Mouse (Mus musculus) gastrocnemius, postnatal 4 days (tissue): ENCODE results near the gene Cdk6. TPM values are rescaled to one million over a fixed set of nuclear protein-coding genes. Genes with fewer than 3 reads are reported as not detected.
A peak's percentile ranks its signal among the peaks of the same experiment; 100 is the strongest.
"Not testable (repeated sequence)": the region's sequence is repeated elsewhere in the genome, so short reads cannot be mapped to it uniquely, and the experiment has no call there.

ENCODE experiments used
- DNase-seq, 2 experiments: peaks; one replicate each; pipeline ENCODE4 v3.0.0; 2021 to 2022; ENCODE audit warnings: low spot score in 2 of 2, mixed read lengths in 2 of 2
- total RNA-seq, 2 experiments: library from RNA; stranded (reverse); gene quantifications; 2 replicates each; pipeline ENCODE4 v1.2.3; 2021

Gene Cdk6
- total RNA-seq, 2 experiments from 2014 or later = 18.0 to 21.2 TPM

DNA sequence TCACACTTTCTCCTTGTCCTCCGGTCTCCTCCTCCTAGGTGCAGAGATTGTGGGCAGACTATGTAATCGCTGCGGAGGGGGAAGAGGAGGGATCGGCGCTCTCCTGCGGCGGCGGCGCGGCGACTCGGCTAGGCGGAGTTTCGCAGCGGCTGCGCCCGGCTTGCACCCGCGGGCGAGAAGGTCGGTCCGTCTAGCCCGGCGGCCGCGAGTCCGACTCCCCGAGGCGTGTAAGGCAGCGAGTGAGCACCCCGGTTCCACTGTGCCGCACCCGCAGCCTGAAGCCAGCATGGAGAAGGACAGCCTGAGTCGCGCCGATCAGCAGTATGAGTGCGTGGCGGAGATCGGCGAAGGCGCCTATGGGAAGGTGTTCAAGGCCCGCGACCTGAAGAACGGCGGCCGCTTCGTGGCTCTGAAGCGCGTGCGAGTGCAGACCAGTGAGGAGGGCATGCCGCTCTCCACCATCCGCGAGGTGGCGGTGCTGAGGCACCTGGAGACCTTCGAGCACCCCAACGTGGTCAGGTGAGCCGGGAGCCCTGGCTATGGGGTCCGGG lies 2.9 kb downstream of the Cdk6 start:
- DNase-seq = peak; percentile 64 to 80

DNA sequence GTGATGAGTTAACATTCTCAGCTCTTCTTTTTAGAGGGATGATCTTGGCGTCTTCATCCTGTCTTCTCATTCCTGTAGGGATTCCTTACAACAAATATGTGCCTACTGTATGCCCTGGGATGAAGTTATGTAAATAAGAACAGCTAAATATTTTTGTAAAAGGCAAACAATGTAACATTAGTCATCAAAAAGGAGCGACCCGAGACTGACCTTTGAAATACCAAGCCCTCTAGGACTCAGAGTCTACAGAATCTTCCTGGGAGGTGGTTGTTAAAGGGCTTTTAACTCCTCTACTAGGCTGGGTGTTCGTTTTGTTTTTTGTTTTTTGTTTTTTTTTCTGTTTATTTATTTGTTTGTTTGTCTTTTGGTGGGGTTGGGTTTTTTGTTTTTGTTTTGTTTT lies 4.3 kb downstream of the Cdk6 start:
- not testable (repeated sequence) for DNase-seq

DNA sequence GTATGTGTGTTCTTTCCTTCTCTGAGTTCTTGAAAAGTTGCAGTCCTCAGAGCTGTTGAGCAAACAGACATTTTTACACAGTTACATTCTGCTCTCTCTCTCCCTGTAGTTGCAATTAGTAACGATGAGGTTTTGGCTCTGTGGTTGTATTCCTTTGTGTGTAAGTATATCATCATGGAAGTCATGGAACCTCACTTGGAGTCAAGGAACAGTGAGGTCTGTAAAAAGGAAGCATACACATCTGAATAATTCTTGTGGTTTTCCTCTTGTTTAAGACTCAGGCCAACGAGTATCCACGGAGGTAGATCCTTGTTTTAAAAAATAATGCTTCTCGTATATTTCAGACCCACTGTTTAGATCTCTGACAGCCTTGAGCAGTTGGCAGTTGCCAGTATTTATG lies 8.1 kb downstream of the Cdk6 start:
- DNase-seq = not testable (repeated sequence)

DNA sequence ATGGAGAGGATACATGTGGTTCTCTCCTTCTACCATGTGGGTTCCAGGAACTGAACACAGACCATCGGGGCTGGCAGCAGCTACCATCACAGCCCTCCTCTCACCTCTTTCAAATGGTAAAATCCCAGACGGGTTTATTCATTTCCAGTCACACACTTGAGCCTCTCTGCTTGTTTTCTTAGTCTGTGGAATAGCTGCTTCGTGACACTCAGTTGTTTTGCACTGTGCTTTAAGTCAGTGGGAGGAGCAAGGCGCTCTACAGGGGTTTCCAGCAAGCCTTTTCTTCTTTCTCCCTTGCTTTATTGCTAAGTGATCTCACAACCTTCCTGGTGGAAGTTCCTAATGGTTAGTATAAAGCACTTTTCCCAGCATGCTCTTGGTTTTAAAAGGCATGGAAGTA lies 10.6 kb downstream of the Cdk6 start:
- DNase-seq = not testable (repeated sequence)

DNA sequence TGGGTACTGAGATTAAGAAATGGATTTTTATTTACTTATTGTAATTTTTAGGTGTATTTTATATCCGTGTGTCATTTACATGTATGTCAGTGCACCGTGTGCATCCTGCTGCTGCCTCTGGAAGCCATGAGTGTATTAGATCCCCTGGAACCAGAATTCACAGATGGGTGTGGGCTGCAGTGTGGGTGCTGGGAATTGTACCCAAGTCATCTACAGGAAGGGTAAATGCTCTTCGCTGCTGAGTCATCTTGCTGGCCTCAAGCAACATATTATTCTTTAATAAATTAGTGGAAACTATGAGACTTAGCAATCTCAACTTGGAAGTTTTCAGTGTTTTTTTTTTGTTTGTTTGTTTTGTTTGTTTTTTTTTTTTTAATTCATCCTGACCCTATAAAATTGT lies 11.0 kb downstream of the Cdk6 start:
- no peak for DNase-seq

DNA sequence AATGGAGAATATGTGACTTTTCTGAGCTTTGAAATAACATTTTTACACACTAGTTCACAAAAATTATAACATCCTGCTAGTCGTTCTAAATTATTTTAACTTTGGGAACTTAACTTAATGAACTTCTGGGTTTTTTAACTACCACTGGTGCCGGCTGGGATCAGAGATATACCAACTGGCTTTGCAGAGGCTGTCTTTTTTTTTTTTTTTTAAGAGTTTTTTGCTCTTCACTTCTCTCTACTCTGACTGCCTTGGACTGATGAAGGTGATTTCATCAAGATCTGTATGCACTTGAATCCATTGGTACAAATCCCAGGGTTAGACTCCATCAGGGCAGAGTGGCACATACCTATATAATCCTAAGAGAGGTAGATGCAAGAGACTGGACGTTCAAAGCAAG lies 11.5 kb downstream of the Cdk6 start:
- DNase-seq = no peak

DNA sequence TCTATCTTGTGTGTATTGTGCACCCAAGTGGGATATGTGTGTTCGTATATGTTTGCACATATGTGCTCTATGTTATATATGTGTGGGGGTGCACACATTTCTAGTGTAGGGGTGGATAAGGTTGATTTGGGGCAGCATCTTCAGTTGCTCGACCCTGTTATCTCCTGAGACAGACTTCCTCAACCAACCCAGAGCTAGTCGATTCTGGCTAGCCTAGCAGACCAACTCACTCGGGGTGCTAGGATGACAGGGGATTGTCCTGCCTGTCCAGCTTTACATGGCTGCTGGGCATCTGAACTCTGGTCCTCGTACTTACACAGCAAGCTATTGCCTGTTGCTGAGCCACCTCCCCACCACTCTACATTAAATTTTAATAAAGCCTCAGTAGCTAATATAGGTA lies 13.0 kb downstream of the Cdk6 start:
- no peak for DNase-seq

DNA sequence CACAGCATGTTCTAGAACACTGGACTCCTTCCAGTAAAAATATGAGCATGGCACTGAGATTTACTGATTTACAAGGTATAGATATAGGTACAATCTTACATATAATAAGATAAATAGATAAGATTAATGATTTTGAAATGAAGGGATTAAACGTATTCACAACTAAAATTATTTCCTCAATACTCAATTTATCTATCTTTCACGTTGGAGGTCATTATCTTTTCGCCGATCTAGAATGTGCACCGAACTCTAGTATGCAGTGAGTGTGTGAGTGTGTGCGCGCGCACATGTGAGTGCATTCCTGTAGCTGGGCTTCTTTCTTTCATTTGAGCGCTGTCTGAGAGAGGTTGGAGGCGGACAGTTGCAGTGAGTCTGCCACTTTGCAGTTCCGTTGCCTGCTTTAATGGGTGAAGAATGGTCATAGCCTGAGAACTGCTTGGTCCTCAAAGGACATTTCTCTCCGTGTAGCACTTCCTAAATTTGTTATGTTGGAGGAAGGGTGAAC lies 13.8 kb downstream of the Cdk6 start:
- no peak for DNase-seq

DNA sequence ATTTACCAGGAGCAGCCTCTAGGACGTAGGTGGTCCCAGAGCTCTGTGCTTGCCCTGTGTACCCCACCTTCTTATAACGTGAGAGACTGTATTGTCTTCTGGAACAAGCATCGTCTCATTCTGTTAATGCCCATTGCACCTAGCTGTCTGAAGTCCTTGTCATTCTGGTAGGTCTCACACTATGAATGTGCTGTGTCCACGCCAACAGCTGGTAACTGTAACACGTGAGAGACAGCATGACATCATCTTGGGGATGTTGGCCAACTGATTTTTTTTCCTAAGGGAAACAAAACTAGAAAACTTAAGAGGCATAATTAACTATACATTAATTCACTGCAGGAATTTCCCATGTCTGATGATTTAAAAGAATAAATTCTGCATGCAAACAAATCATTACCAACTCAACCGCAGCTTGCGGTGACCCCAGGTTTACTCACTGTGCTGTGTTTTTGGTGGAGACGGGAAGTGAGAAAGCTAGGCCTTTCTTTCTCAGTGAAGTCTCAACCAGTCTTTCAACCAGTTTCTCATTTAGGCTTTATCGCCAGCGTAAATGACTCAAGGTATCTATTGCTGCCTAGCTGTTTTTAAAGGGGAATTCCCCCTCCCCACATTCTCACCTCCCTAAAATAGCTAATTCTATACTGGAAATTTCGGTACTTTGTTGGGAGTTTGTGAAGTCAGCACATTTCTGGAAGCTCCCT lies 14.4 kb downstream of the Cdk6 start:
- DNase-seq = no peak

DNA sequence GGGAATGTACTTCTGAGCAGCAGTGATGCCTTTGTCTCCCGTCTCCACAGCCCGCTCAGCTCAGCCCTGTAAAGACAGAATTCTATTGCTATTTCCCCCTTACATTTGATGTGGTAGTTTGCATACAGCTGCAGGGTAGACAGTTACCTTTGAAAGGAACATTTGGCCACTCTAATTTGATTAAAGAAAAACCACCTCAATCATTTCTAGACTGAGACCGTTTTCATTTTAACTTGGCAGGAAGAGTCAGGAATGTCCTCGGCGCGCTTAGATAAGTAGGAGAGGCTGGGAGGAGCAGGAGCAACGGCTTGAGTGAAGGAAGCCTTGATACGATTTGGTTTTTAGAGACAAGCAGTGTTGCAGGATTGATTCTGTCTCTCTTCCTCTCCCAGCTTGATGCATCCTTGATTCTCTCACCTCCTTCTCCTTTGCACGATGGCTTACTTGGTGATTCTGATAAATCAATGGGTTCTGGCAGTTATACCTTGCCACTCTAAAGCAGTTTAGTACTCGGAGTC lies 15.0 kb downstream of the Cdk6 start:
- no peak for DNase-seq

DNA sequence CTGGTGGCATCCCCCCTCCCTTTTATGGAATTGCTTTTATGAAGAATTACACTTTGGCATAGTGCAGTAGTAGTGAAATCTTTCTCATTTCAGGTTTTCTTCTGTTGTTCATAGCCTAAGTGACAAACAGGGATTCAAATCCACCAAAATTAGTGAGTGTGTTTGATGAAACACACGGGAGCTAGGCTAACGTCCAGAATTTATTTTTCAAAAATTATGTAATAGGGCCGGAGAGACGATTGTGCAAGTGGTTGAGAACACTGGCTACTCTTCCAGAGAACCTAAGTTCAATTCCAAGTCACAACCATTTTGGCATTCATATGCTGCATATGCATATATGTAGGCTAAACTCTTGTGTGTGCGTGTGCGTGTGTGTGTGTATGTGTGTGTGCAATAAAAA lies 16.2 kb downstream of the Cdk6 start:
- DNase-seq = no peak

DNA sequence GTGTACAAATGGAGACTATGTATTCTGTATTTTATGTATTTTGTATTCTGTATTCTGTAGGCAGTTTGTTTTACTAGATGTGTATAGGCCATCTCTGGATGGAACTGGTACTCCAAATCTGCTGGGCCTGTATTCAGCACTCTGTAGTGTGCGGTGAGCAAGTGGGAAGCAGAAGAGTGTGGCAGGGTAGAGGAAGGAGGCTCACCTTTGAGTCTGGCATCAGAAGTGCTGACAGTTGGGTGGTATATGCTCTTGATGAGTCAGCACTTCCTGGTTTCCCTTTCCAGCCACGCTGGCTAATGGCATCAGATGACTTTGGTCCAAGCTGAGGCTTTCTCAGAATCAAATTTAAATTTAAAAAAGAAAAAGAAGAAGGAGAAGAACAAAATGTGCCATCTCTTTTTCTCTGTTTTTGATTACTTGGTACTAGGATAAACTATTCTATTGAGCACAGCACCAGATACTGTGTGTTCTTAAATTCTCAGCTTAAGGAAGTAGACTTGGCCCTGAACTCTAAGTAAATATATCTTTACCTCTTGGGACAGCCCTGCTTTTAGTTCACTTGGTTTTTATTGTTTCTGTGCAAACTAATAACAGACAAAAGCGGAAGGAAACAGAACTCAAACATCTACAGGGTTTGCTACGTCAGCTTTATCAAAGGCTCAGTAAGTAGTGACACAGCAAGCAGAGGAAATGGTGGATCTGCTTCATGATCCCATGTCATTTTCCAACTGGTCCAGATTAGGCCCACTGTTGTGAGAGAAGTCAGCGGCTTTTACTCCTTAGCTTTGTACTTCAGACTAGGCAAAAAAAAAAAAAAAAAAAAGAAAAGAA lies 17.6 kb downstream of the Cdk6 start:
- DNase-seq = no peak

DNA sequence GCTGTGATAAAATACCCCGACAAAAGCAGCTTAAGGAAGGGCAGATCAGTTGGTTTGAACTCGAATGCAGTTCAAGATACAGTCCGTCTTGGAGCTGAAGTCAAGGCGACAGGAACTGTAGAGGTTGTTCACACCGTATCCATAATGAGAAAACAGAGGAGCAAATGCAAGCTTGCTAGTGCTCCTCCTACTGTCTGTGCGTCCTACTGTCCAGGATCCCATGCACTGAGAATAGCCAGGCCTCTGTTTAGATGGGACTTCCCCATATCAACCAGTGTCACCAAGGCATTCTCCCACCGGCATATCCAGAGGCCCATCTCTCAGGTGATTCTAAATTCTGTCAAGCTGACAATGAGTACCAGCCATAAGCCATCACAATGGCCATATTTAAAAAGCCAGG lies 18.6 kb downstream of the Cdk6 start:
- no peak for DNase-seq

DNA sequence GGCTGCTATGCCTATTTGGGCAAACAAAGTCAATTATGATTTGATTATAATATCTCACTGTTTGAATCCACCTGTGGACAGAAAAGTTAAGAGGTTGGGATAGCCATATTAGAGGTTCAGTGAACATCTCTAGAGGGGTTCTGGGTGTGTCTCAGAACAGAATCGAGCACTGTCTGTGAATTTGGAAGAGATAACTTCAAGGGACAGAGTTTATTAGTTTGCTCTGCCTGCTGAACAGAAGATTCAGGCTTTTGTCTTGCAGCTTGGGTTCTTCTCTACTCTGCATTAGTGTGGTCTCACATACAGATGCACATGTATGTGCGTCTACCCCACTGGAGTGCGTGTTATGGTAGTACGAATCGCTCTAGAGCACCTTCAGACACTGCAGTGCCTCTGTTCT lies 20.0 kb downstream of the Cdk6 start:
- DNase-seq = no peak

DNA sequence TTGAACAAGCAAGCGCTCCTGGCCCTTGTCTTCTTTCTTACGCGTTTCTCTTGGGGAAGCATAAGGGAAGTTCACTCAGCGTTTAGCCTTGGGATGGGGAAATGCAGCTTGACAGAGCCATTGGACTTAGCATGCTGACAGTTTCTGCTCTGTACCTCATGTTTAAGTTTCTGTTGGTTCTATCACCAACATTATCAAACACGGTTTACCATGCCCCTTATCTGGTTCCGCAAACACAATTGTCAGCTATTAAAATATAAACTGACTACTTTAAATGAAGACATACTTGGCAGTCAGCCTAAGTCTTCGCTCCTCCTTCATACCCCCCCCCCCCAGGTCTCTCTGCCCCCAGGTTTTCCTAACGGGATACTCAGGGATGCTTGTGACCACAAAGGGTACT lies 20.8 kb downstream of the Cdk6 start:
- DNase-seq = no peak

DNA sequence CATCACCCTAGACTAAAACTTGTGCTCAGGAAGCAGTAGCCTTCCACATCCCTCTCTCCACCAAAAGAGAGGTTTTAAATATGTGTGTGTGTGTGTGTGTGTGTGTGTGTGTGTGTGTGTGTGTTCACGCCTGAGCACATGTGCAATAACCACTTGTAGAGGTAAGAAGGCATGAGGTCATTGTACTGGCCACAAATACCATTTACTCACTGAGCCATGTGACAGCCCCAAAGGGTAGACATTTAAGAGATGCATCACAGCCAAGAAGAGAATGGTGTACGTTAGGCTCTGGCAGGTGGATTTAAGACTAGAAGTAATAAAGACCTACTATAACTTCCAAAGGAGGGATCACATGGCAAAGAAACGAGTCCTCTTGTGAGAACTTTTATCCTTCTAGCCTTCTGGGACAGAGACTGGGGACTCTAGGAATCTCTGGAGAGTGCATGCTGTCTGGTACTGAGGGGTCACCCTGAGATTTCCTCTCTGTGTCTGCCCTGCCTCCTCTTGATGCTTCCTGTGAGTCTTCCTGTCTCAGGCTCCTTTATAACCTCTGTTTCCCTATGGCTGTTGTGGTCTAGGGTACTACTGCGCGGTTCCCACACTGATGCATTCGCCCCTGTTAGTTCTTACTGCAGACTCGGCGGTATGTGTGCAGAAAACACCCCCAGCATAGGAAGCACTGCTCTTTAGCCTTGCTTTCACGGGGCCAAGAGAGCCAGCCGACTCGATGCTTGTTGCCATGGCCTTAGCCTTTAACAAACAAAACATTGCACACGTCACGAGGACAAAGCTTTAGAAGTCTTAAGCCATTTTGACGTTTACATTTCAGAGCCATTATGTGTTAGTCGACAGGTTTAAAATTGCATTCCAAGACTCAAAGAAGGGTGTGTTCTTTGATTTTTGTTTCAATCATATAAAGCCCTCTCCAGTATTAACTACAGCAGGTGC lies 22.0 kb downstream of the Cdk6 start:
- no peak for DNase-seq

DNA sequence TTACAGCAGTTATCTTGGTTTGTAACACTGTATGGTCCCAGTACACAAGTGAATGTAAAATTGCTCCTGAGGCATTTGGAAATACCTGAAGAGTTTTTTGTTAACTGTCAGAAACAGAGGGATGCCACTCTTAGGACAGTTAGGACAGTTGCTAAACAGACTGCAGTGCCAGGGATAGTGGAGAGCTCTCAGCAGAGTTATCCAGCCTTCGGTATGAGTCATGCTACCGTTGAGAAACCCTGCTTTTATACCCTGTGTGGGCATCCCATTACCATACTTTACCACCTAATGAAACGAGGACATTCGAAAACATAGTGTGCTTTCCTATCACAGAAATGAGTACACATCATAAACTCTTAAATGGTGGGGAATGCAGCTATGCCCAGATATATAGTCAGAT lies 25.8 kb downstream of the Cdk6 start:
- no peak for DNase-seq

DNA sequence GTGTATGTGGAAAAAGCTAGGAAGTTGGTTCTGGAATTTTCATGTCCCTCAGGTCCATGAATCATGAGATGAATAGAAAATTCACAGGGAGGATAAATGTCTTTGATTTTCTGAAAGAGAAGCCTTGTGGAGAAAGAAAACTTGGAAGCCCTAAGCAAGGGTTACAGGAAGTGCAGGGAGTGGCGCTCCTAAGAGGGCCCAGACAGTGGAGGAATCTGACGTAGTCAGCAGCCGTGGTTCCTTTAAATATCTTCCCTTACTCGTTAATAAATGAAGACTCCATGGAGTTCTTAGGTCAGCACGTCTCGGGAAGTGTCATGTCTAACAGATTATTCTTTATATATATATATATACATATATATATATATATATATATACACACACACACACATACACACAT lies 28.0 kb downstream of the Cdk6 start:
- no peak for DNase-seq

DNA sequence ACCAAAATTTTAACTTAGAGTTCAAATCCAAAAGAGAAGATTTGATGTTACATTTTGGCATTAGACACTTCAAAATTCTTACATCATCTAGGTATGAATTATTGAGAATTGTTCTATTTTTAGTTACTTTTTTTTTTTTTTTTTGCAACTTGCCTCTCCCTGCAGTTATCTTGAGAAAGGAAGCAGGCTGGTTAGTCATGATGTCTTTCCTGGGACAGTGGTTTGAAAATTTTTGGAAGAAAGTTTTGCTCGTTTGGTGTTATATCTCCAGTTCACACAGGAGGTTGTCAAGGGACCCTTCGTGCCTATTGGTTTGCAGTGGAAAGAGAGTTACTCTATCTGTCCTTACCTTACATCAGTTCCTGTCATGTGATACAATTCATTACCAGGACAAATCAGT lies 29.9 kb downstream of the Cdk6 start:
- DNase-seq = no peak

DNA sequence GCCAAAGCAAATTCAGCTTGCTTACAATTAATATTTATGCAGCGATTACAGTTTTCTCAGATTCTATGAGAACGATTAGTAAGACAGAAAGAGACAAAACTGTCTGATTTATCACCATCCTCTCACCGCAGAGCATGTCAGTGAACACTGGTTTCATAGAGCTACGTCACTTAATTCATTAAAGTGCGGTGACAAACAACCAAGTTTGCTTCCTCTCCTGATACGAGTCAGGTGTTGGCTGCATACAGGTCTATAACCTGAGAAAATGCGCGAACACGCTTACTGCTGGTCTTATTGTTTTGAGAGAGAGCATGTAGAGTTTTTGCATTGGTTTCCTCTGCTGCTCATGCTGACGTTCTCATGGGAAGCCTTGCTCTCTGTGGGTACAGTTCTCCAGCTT lies 31.9 kb downstream of the Cdk6 start:
- DNase-seq = no peak

DNA sequence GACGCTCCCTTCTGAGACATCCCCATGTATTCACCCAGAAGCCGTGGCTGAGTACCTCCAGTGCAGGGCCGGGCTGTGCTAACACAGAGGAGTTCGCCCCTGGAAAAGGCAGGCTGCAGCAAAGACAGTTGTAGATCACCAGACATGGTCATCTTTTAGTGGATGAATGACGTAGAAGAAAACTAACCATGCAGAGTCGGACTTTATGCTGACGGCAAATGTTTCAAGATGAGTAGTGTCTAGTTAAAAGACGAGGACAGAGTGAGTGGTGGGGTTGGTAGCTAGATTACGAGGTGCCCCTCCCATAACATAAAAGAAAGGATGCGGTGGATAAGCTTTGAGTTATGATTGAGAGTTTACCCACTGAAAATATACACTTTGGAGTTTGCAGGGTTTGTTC lies 33.5 kb downstream of the Cdk6 start:
- DNase-seq = no peak
